Mouse (Mus musculus) bone marrow macrophage, adult 2 months (primary cell): ENCODE results near the gene A1cf.

Experiments
- CTCF ChIP-seq: IDR thresholded peaks from 2 replicates; pipeline ENCODE4 v1.5.1; 2012; ENCODE audit warnings: low read depth, mild to moderate bottlenecking, low read length, moderate library complexity
- POLR2A ChIP-seq: IDR thresholded peaks from 2 replicates; pipeline ENCODE4 v1.6.1; 2012; ENCODE audit warnings: mild to moderate bottlenecking, low read depth, low read length, borderline replicate concordance

GRCm38 (mm10) chr19:31971998-31972397, 103.4 kb downstream of the A1cf start:
- no peak for TF ChIP-seq POLR2A
- peak; percentile 82 for TF ChIP-seq CTCF
